Mouse (Mus musculus): Measurements from ENCODE around the gene Arsb. TPM values are rescaled to one million over a fixed set of nuclear protein-coding genes. Genes with fewer than 3 reads are reported as not detected.

Arsb gene
- polyA plus RNA-seq (2014; fragmentation: Illumina TruSeq; extraction: RNeasy Lipid Tissue Mini Kit (QIAGEN cat#74804); ENCODE audit: low read depth, low replicate concordance), result 21.5 TPM

GRCm38 (mm10) chr13:93771588-93772278 lies at the start of gene Arsb:
Gene Arsb, plus strand, starts transcription at chr13:93771630.

Other genes starting within 250 kb of the Arsb start
- 0.19 TPM for gene Bhmt, start 133.7 kb upstream of the Arsb start, polyA plus RNA-seq (2014; fragmentation: Illumina TruSeq; extraction: RNeasy Lipid Tissue Mini Kit (QIAGEN cat#74804); ENCODE audit: low read depth, low replicate concordance)
- gene Bhmt2, start 97.3 kb upstream of the Arsb start, polyA plus RNA-seq (2014; fragmentation: Illumina TruSeq; extraction: RNeasy Lipid Tissue Mini Kit (QIAGEN cat#74804); ENCODE audit: low read depth, low replicate concordance), result 0.35 TPM
- not detected for gene Dmgdh, start 97.2 kb upstream of the Arsb start, polyA plus RNA-seq (2014; fragmentation: Illumina TruSeq; extraction: RNeasy Lipid Tissue Mini Kit (QIAGEN cat#74804); ENCODE audit: low read depth, low replicate concordance)